In genomic region chr3:105501071-105501470, GRCm38 (mm10) we compare ENCODE assay signal across 21 mouse cellular contexts. TPM values are rescaled to one million over a fixed set of nuclear protein-coding genes. Genes with fewer than 3 reads are reported as not detected.
DNase-seq lines count a peak whose midpoint lies in the region; ATAC-seq lines count a peak whose summit lies in the region.
"Had no signal": no experiment of that assay in that cellular context is flagged by ENCODE, and none has a peak within 500 bp of the region (broad histone marks: within the 10 kb centered on the region; RNA-seq: fewer than 3 reads in every experiment).

No protein-coding gene starts in this region.

- H3K4me1 ChIP-seq in kidney, embryonic 16.5 days (ENCODE audit: insufficient read depth, low read length) = 0 out of 2 replicates have a peak, but pooled peaks cover 8% of the 10 kb centered on the region
- H3K4me1 ChIP-seq: embryonic facial prominence, embryonic 13.5 days; embryonic facial prominence, embryonic 15.5 days had no signal

- no peak overlapping the region for H3K4me2 ChIP-seq in kidney, embryonic 16.5 days (replicated peaks; ENCODE audit: low read depth, low read length)
- H3K4me2 ChIP-seq: embryonic facial prominence, embryonic 13.5 days; embryonic facial prominence, embryonic 15.5 days; forebrain, embryonic 12.5 days had no signal

- H3K27me3 ChIP-seq in kidney, embryonic 16.5 days (ENCODE audit: insufficient read depth, low read length) = no peaks in the 10 kb centered on the region
- H3K27me3 ChIP-seq: embryonic facial prominence, embryonic 13.5 days; embryonic facial prominence, embryonic 15.5 days; forebrain, embryonic 12.5 days had no signal

- no peaks in the 10 kb centered on the region for H3K36me3 ChIP-seq in kidney, embryonic 16.5 days (ENCODE audit: insufficient read depth, low read length)
- H3K36me3 ChIP-seq: embryonic facial prominence, embryonic 13.5 days; embryonic facial prominence, embryonic 15.5 days; forebrain, embryonic 10.5 days; forebrain, embryonic 12.5 days had no signal

- DNase-seq in kidney, adult 9 months = no peak
- DNase-seq in kidney, postnatal 10 days = peak; percentile 60
- DNase-seq in kidney, adult 8-10 months = no peak
- DNase-seq: adrenal gland, adult 2 months; adrenal gland, postnatal 10 days; adrenal gland, postnatal 25 days; cerebellum, adult 11 months; cerebellum, adult 18-20 months; cerebellum, adult 8-10 months; cerebellum, adult 9-11 months; cerebellum, postnatal 14 days; cerebellum, postnatal 36 days; embryo, embryonic 11 days had no signal

- ATAC-seq in kidney, embryonic 16.5 days (ENCODE audit: low FRiP score, low TSS enrichment) = 0 out of 2 replicates have a peak, but pooled peaks have one; percentile 52
- ATAC-seq: forebrain, embryonic 14.5 days; forebrain, embryonic 16.5 days had no signal

- 62% methylated on average over 1 of the region's 1 CpGs for WGBS in kidney, embryonic 16.5 days

- no peaks in the 10 kb centered on the region for H3K9me3 ChIP-seq in kidney, embryonic 16.5 days (ENCODE audit: low read length)
- H3K9me3 ChIP-seq: embryonic facial prominence, embryonic 13.5 days; embryonic facial prominence, embryonic 15.5 days; forebrain, embryonic 10.5 days; forebrain, embryonic 12.5 days had no signal

- H3K27ac ChIP-seq in kidney, embryonic 16.5 days (ENCODE audit: low read length) = no peak overlapping the region
- H3K27ac ChIP-seq: embryonic facial prominence, embryonic 13.5 days; embryonic facial prominence, embryonic 15.5 days; forebrain, embryonic 10.5 days; forebrain, embryonic 12.5 days had no signal

- H3K9ac ChIP-seq in kidney, embryonic 16.5 days (replicated peaks; ENCODE audit: low read length) = no peak overlapping the region
- H3K9ac ChIP-seq: embryonic facial prominence, embryonic 13.5 days; embryonic facial prominence, embryonic 15.5 days; forebrain, embryonic 12.5 days had no signal

- no peak overlapping the region for H3K4me3 ChIP-seq in kidney, embryonic 16.5 days (ENCODE audit: low read length)
- H3K4me3 ChIP-seq: embryonic facial prominence, embryonic 13.5 days; embryonic facial prominence, embryonic 15.5 days; erythroblast, embryonic 14.5 days; forebrain, embryonic 10.5 days; forebrain, embryonic 12.5 days had no signal

RNA-seq across cellular contexts. Expression of gene Kcnd3, which starts 48.9 kb away (rescaled TPM):
- polyA plus RNA-seq in kidney, embryonic 16.5 days (2015; fragmentation: Nextera tagmentation; extraction: Ambion mirVana) = 2.7 and 2.9 TPM in 2 replicates
- polyA plus RNA-seq: erythroblast, embryonic 14.5 days had no signal
